Mouse (Mus musculus): ENCODE data around the gene Pum2.
A peak's percentile ranks its signal among the peaks of the same experiment; 100 is the strongest.
"Not testable (repeated sequence)": the region's sequence is repeated elsewhere in the genome, so short reads cannot be mapped to it uniquely, and the experiment has no call there.

Gene Pum2

DNA sequence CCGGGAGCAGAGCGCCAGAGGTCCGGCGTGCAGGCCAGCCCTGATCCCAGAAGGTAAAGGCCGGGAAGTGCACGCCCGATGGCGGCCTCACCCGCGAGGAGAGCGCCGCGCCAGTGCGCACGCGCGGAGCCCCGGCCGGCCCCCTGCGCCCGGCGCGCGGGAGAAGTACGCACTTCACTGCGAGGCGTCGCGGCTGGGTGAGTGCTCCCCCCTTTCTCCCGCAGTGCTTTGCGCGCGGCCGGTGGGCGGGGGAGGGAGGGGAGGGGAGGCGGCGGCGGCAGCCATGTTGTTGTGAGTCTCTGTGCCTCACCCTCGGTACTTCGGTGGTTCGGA lies at the start of gene Pum2:
TSS of gene Pum2 (plus strand) at position 161 of the 333 bp plus-strand sequence.
- peak; percentile 94 to 98 for DNase-seq

DNA sequence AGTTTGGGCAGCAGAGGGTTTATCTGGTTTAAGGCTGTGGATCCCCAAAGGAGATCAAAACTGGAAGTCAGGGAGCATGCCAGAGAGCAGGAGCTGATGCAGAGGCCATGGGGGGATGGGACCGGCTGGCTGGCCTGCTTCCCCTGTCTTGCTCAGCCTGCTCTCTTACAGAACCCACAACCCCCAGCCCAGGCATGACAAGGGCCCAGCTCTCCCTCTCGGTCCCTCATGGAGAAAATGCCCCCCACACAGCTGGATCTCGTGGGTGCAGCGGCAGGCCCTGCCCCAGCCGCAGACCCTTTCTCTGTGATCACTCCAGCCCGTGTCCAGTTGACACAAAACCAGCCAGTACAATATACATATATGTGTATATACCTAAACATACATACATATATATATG lies 44.4 kb upstream of the Pum2 start:
- DNase-seq = no peak

DNA sequence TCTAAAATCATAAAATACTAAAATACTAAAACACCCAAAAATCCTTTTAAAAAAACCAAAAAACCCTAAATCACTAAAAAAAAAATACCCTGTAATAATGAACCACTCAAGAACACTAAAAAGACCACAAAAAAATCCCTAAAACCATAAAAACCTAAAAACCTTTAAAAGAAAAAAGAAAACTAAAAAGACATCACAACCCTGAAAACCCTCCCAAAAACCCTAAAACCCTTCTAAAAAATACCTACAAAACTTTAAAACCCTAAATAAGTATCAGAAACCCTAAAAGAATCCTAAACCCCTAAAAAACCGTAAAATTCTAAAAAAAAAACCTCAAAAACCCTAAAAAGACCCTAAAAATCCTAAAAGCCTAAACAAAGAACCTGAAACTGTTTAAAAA lies 42.2 kb upstream of the Pum2 start:
- no peak for DNase-seq

DNA sequence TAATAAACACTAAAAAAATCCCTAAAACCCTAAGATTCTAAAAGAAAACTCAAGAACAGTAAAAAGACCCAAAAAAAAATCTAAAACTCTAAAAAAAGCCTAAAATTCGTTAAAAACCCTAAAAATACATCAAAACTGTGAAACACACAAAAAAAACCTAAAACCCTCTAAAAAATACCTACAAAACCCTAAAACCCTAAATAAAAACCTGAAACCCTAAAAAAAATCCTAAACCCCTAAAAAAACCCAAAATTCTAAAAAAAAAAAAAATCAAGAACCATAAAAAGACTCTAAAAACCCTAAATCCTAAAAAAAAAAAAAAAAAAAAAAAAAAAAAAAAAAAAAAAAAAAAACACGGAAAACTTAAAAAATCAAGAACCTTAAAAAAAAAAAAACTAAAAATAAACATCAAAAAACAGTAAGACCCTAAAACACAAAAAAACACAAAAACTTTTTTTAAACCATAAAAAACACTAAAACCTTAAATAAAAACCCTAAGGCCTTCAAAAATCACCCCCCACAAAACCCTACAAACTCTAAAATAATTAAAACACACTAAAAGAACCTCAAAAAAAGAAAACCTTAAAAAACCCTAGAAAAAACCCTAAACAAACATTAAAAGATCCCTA lies 41.1 kb upstream of the Pum2 start:
- DNase-seq = no peak

DNA sequence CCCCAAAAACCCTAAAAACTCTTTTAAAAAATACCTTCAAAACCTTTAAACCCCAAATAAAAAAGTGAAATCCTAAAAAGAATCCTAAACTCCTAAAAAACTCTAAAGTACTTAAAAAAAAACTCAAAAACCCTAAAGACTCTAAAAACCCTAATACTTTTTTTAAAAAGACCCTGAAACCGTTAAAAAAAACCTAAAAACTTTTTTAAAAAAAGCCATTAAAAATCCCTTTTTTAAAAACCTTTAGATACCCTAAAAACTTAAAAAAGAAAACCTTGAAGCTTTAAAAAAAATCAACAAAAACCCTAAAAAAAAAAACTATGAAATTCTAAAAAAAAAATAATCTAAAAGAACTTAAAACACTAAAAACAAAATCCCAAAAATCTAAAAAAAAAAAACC lies 39.6 kb upstream of the Pum2 start:
- DNase-seq = no peak

DNA sequence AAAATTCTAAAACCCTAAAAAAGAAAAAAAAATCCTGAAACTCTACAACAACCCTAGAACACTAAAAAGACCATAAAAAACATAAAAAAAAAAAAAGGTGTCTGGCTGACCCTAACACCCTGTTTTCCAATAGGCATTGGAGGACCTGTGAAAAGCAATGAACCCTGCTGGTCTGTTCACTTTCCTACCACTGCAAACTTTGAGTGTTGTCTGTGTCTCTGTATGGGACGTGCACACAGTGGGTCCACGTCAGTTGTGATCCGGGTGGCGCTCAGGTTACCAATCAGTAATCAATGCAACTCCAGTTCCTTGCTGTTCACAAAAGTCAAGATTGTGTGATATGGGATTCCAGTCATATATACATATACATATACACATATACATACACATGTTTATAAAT lies 38.4 kb upstream of the Pum2 start:
- DNase-seq = no peak

DNA sequence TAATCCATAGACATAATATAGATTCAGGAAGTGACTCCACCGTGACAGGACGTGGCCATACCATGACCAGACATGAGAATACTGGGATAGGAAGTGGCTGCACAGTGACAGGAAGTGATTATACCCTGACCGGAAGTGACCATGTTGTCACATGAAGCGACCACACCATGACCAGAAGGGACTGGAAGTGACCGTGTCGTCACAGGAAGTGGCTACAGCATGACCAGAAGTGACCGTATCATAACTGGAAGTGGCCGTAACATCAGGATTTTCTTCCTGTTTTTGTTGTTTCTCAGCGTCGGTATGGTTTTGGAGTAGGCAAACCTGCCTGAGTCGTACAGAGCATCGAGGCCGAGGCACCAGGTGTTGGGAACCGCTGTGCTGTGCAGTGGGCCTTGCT lies 37.0 kb upstream of the Pum2 start:
- DNase-seq = peak; percentile 39 to 46

DNA sequence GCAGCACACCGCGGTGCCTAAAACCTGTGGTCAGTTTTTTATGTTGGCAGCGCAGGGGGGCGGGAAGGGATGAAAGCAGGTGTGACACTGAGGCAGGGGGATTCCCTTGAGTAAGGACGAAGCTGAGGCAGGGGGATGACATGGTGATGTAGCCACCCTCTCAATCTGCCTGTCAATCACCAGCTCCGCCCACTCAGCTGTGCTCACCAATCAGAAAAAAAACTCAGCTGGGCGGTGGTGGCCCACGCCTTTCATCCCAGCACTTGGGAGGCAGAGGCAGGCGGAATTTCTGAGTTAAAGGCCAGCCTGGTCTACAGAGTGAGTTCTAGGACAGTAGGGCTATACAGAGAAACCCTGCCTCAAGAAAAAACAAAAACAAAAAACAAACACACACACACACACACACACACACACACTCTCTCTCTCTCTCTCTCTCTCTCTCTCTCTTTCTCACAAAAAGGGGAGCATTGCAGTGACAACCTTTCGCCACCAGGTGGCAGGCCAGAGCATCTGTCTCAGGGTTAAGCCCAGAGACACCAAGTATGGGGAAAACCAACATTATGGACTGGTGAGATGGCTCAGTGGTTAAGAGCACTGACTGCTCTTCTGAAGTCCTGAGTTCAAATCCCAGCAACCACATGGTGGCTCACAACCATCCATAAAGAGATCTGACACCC lies 35.4 kb upstream of the Pum2 start:
- peak; percentile 78 to 88 for DNase-seq

DNA sequence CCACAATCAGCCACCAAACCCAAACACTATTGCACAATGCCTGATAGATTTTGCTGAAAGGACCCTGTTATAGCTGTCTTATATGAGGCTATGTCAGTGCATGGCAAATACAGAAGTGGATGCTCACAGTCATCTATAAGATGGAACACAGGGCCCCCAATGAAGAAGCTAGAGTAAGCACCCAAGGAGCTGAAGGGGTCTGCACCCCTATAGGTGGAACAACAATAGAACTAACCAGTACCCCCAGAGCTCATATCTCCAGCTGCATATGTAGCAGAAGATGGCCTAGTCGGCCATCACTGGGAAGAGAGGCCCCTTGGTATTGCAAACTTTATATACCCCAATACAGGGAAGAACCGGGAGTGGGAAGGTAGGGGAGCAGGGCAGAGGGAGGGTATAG lies 33.7 kb upstream of the Pum2 start:
- not testable (repeated sequence) for DNase-seq

DNA sequence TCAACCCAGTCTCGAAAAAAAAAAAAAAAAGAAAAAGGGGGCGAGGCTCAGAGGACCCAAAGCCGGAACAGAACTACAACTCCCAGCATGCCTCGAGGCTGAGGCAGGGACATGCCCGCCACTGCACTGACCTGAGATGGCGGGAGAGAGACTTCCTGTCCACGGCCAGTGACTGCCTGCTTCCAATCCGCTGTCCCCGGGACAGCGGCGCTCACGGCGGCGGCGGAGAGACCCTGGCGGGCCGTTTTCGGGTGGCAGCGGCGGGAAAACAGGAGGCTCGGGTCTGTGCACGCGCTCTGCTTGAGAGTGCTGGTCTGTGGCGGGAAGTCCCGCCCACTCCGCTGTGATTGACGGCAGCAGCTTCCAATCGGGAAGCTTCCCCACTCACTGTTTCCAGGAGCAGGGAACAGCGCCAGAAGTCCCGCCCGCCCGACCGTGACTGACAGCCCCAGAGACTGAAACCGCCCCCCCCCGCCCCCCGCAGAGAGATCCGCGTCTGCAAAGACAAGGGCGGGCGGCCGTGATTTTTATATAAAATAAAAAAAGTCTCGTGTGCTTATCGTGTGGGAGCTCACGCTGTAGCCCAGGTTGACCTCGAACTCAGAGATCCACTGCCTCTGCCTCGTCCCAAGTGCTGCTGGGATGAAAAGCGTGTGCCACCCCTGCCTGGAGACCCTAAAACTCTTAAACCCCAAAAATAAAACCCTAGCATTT lies 33.1 kb upstream of the Pum2 start:
- peak; percentile 97 to 98 for DNase-seq

DNA sequence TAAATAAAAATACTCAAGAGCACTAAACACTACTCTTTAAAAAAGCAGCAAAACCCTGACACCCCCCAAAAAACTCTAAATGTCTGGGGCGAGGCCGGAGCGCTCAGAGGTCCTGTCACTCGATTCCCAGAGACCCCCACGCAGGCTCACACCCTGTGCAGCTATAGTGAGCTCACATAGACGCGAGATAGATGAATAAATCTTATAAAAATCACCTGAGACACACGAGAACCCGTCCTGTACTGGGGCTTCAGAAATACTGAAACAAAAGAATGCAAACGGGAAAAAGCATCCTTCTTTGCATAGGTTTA lies 32.6 kb upstream of the Pum2 start:
- no peak for DNase-seq

DNA sequence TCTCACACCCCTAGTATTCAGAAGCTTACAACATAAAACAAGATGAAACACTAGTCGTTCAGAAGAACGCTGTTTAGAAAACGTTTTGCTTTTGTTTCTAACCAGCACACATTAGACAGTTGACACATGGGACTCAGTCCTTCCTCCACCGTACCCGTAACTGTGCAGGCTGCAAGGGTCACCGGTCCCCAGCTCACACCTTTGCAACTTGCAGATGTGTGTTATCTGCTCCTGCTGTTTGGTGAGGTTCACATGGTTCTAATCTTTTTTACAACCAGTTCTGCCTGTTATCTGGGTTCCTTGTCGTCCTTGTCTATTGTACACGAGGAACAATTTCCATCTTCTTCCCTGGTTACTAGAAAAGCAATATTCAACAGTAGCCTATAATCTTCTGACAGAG lies 25.7 kb upstream of the Pum2 start:
- DNase-seq = peak in 1 of 2 experiments; percentile 2

DNA sequence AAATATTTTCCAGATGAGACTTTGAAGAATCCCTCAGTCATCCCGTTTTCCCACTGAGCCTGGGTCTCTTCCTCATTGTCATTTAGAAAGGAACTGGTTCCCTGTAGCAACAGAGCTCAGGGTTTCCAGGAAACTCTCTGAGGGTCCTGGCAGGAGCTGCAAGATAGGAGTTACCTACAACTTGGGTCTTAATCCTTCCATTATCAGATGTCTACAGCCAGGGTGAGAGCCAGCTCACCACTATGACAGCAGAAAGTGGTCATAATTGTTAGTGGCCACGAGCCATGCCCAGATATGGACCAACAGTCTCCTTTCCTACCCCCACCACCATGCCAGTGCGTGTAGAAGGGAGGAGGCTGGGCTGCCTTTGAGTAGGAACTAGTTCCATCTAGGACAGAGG lies 23.9 kb upstream of the Pum2 start:
- DNase-seq = peak in 1 of 2 experiments; percentile 1

DNA sequence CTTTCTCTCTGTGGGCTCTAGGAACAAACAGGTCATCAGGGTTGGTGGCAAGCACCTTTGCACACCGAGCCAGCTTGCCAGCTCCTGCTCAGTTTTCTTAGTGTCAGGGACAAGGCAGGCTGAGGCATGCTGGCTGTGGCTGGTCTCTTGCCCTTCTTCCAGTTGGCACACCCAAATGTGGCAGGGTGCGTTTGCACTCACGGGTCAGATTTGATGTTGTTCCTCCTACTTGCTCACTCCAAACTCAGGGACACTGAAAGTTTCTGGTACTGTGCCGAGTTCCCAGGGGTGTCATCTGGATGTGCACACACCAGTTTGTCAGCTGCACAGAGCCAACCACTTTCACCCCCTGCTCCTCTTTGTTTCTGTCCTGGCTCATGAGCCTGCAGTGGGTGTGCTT lies 17.3 kb upstream of the Pum2 start:
- no peak for DNase-seq

DNA sequence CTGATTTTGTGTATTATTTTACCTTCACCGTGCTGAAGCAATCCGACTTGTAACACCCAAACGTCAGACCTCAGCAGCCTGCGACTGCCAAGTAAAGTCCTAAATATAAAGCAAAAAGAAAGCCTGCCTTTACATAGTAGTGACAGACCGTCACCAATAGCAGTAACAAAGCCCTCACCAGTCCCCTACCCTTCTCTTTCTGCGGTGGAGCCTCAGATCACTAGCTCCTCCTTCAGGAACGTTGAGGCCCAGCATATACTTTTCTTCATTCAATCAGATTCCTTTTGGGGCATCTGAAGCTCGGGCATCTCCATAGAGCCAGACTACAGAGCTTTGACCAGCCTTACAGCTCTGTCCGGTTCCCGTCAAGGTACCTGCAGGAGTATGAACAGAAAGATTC lies 16.8 kb upstream of the Pum2 start:
- no peak for DNase-seq

DNA sequence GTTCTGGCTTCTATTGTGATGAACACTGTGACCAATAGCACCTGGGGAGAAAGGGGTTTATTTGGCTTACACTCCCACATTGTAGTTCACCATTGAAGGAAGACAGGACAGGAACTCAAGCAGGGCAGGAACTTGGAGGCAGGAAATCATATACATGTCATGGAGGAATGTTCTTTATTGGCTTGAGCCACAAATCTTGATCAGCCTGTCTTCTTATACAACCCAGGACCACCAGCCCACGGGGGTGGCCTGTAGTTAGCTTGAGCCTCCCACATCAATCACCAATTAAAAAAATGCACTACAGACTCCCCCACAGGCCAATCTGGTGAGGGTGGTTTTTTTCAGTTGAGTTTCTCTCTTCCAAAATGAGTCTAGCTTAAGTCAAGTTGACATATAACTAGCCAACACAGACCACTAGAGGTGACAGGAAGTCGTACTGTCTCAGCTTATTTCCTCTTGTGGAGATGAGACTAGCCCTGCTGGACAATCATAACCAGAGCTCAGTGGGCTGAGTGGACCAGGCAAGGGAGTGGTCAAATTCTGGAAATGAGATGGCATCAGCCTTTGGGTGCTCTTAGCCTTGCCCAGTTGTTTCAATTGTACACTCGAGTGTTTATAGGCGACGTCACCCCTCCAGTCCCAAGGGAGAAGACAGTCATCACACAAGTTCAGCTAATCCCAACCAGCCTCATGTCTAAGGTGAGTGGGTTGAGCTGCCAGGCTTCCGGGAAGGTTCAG lies 16.1 kb upstream of the Pum2 start:
- no peak for DNase-seq

DNA sequence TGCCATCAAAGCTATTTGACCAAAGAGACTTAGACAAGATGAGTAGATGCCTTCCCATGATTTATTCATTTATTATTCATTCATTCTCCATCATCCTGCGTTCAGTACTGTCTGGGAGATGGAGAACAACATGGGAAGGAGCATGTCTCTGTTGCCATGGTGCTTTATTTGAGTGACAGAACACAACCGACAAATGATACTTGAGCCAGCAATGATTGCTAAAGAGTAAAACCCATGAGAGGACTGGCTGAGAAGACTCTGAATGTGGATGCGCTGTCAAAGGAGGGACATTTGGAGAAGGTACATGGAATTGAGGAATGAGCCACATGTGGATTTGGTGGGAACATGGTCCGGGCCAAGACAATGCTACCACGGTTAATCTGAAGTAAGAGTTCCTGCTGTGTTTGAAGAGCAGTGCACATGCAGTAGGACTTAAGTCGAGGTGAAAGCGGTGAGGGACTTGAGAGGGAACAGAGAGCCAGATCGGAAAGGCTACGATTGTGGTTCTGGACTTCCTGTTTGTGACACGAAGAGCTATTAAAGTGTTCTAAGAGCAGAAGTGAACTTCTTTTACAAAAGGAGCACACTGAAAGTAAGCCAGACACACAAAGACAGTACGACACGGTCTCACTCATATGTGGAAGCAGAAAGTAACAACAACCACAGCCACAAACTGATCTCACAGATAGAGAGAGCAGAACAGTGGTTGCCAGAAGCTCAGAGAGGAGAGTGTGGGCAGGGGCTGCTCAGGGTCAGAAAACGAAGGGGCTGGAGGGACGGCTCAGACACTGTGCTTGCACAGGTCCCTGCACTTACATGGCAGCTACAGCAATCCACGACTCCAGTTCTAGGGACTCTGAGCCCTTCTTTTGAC lies 14.3 kb upstream of the Pum2 start:
- DNase-seq = no peak

DNA sequence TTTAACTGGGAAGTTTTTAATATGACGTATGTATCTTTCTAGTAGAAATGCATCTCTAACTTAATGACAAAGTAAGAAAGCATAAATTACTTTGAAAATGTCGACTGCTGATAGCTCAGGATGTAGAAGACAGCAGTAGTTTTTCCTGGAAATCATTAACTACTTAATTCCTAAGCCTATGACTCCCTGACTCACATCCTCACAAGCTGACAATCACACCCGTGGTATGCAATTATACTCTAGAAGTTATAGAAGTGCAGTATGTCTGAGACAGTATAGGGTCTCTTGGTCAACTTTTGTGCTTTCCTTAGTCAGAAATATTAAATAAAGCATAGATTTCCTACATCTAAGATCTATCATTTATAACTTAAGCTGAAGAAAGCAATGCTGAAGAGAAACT lies 12.2 kb upstream of the Pum2 start:
- DNase-seq = no peak

DNA sequence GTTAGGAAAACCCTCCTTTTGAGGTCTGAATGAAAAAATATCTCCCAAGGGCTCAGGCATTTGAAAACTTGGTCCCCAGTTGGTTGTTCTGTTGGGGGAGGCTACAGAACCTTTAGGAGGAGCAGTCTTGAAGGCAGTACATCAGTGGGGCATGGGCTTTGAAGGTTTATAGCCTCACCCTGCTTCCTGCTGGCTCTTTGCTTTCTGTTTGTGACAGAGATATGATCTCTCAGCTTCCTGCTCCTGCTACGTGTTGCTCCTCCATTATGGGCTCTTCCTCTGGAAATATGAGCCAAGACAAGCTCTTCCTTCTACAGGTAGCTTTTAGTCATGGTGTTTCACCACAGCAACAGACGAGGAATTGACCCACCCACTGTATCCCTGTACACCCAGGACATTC lies 11.8 kb upstream of the Pum2 start:
- no peak for DNase-seq

DNA sequence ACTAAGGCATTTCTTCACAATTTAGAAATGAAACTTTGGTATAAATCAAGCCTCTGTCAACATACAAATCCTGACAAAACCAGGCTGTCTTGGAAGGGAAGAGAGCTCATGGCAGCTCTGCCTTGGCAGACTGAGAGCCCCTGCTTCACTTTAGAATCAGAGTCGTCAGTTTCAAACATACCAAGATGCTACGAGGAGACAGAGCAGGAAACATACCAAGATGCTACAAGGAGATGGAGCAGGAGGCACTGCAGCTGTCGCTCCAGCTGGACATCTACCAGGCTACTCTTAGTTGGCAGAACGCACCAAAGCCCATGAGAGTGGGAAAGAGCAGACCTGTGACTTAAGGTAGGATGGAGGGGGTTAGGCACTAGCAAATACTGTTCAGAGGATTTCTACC lies 11.2 kb upstream of the Pum2 start:
- DNase-seq = no peak

DNA sequence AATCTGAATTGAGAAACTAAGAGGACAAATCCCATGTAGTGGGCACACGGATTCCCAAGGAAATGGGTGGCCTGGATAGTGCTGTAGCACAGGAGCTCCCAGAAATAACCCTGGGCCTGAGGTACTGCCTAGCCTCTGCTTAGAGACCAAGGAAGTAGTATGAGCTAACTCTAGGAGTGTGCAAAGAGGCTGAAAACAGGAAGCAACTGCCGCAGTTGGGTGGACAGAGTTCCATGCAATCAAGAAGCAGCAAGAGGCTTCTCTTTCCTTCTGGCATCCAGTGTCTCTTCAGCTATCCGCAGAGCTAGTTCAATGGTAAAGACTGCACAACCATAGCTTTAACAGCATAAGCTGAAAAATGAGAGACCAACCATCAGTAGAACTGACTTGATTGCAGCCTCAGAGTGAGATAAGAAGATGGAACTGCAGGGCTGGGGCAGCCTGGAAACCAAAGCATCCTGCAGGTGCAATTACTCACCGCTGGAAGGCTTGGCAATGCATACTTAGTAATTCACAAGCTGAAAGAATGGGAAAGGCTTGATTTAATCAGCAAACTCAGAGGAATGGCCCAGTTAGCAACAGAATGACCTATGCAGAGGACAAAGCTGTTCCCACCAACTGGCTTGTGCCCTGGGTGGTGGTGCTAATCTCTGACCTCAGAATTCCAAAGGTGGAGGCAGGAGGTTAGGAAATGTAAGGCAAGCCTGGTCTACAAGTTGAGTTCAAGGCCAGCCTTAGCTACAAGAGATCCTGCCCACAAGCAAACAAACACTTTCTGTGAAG lies 6.3 kb upstream of the Pum2 start:
- peak in 1 of 2 experiments; percentile 21 for DNase-seq

DNA sequence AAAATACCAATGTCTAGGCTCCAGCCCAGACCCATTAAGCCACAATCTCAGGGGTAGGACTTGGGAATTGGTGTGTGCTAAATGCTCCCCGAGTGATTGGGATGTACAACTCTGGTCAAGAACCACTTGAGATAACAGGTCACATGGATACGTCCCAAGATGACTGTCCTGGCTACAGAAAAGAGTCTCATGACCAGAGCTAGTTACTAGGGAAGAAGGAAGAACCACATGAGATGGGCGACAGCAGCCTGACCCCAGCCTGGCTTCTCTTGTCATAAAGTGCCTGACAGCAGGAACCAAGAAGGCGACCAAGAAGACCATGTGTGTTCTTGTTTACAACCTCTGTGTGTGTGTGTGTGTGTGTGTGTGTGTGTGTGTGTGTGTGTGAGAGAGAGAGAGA lies 4.5 kb upstream of the Pum2 start:
- DNase-seq = no peak
